Mouse (Mus musculus): ENCODE results near the gene Sf3b6. TPM values are rescaled to one million over a fixed set of nuclear protein-coding genes. Genes with fewer than 3 reads are reported as not detected.

Gene Sf3b6
- polyA plus RNA-seq, 1 experiment, result 94.4 TPM

- DNase-seq (ENCODE audit: extremely low spot score in 1 of 2, low spot score in 1 of 2), result no peak
These were observed 22.7 kb downstream of the Sf3b6 start for GRCm38 (mm10) chr12:4840010-4840409.

GRCm38 (mm10) chr12:4840741-4841140 lies 23.4 kb downstream of the Sf3b6 start:
- DNase-seq (ENCODE audit: extremely low spot score in 1 of 2, low spot score in 1 of 2), result no peak

DNA sequence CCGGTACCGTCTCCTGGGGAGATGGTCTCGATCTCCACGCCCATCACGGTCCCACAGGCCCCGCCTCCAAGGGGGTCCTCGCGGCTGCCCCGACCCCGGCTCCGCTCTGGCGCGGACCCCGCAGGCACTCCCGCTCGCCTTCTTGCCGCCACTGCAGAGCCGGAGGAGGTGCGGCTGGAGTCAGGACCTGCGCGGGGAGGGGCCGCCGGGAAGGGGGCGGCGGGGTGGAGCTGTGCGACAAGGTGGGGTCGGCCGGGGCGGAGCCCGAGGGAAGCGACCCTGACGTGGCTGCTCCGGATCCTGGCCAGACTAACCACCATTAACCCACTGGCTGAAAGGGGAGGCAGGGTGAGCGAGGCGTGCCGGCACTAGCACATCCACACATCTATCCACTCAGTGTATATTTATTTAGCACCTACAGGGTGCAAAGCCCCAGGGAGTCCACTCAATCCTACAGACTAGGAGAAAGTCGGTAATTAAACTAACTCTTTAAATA lies 24.1 kb downstream of the Sf3b6 start, which contains the start of gene Fkbp1b:
Gene Fkbp1b (minus strand): TSS at position 200 of the 496 bp plus-strand sequence.
- peak in 1 of 2 experiments; percentile 32 for DNase-seq (ENCODE audit: extremely low spot score in 1 of 2, low spot score in 1 of 2)

GRCm38 (mm10) chr12:4842456-4842855 lies 25.1 kb downstream of the Sf3b6 start:
- no peak for DNase-seq (ENCODE audit: extremely low spot score in 1 of 2, low spot score in 1 of 2)

- DNase-seq (ENCODE audit: extremely low spot score in 1 of 2, low spot score in 1 of 2), result peak; percentile 91 to 95
These were observed 25.7 kb downstream of the Sf3b6 start, which contains the start of gene Wdcp for GRCm38 (mm10) chr12:4842890-4843597. Gene Wdcp (plus strand): TSS chr12:4843303.

GRCm38 (mm10) chr12:4843741-4844140 lies 26.4 kb downstream of the Sf3b6 start:
- peak in 1 of 2 experiments; percentile 40 for DNase-seq (ENCODE audit: extremely low spot score in 1 of 2, low spot score in 1 of 2)

- DNase-seq (ENCODE audit: extremely low spot score in 1 of 2, low spot score in 1 of 2), result no peak
These were observed 38.8 kb downstream of the Sf3b6 start for GRCm38 (mm10) chr12:4856160-4856559.

GRCm38 (mm10) chr12:4856834-4857233 lies 39.5 kb downstream of the Sf3b6 start:
- DNase-seq (ENCODE audit: extremely low spot score in 1 of 2, low spot score in 1 of 2), result no peak

- DNase-seq (ENCODE audit: extremely low spot score in 1 of 2, low spot score in 1 of 2), result no peak
These were observed 42.0 kb downstream of the Sf3b6 start for GRCm38 (mm10) chr12:4859241-4859914.

DNA sequence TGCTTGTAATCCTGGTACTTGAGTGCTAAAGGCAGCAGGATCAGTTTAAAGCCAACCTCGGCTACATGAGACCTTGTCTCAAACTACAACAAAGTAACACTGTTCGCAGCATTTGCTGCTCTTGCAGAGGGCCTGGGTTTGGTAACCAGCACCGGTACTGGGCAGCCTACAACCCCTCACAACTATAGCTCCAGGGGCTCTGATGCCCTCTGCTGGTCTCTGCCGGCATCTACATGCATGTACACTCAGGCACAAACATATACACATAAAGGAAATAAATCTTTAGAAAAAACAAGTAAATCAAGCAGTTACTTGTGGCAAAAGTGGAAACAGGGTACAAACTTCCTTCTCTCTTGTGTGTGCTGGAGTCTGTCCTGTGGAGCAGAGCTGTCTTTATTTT lies 45.3 kb downstream of the Sf3b6 start:
- no peak for DNase-seq (ENCODE audit: extremely low spot score in 1 of 2, low spot score in 1 of 2)

GRCm38 (mm10) chr12:4863654-4864337 lies 46.5 kb downstream of the Sf3b6 start:
- peak in 1 of 2 experiments; percentile 12 for DNase-seq (ENCODE audit: extremely low spot score in 1 of 2, low spot score in 1 of 2)

GRCm38 (mm10) chr12:4864338-4864690 lies 47.0 kb downstream of the Sf3b6 start:
- DNase-seq (ENCODE audit: extremely low spot score in 1 of 2, low spot score in 1 of 2), result peak in 1 of 2 experiments; percentile 73

DNA sequence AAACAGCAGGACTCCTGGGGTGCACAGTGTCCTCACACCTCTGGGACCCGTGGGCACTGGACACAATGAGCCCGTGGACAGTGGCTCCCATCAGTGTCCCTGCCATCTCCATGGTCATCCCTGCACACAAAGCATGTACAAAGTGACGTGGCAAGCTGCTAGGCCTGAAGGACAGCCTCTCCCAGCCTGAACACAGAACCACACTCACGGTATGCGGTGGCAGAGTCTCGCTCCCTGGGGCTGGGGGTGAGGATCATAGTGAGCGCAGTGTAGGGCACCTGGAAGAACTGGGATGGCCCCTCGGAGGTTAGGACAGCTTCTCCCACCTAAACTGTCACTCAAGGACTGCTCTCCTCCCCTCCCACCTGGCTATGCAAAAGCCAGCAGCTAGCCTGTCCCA lies 51.6 kb downstream of the Sf3b6 start:
- no peak for DNase-seq (ENCODE audit: extremely low spot score in 1 of 2, low spot score in 1 of 2)

GRCm38 (mm10) chr12:4871260-4871659 lies 53.9 kb downstream of the Sf3b6 start:
- no peak for DNase-seq (ENCODE audit: extremely low spot score in 1 of 2, low spot score in 1 of 2)

- no peak for DNase-seq (ENCODE audit: extremely low spot score in 1 of 2, low spot score in 1 of 2)
These were observed 54.9 kb downstream of the Sf3b6 start for GRCm38 (mm10) chr12:4872273-4872672.

- DNase-seq (ENCODE audit: extremely low spot score in 1 of 2, low spot score in 1 of 2), result no peak
These were observed 55.7 kb downstream of the Sf3b6 start for GRCm38 (mm10) chr12:4872983-4873477.

DNA sequence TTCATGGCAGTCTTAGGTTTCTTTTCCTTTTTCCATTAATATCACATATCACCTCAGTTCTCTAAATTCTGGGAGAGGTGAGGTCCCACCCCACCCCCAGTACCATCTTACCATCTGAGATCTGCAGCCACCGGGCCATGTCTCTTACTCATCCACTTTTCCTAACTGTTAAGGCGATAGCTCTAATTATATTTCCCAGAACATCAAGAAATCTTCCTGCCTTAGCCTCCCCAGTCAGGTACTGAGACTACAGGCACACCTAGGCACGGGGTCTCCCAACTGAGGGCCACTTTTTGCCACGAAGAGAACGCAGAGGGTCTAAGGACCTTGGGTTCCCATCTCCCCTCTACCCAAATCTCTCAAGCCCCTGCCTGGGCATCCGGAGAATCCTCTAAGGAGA lies 56.2 kb downstream of the Sf3b6 start:
- DNase-seq (ENCODE audit: extremely low spot score in 1 of 2, low spot score in 1 of 2), result no peak

GRCm38 (mm10) chr12:4874161-4874927 lies 57.0 kb downstream of the Sf3b6 start, which contains the start of gene Mfsd2b:
Gene Mfsd2b (minus strand): TSS chr12:4874359.
- peak in 1 of 2 experiments; percentile 36 for DNase-seq (ENCODE audit: extremely low spot score in 1 of 2, low spot score in 1 of 2)

DNA sequence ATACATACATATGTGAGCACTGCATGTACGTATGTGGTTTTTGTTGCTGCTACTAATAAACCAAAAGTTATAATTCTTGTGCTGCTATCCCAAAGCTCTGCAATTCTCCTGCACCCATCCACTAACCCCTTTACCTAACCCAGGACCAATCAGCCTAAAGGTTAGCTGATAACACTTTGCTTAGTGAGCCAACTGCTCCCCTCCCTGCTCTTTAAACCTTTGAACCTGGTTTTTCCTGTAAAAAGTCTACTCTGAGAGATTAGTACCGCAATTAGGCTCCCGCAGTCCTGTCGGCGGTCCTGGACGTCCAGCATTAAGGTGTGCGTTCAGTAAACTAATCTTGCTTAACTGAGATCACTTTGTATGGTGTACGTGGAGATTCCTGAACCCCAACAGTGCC lies 58.3 kb downstream of the Sf3b6 start:
- DNase-seq (ENCODE audit: extremely low spot score in 1 of 2, low spot score in 1 of 2), result no peak
